Mouse (Mus musculus): ENCODE results near the gene Lhfp. TPM values are rescaled to one million over a fixed set of nuclear protein-coding genes. Genes with fewer than 3 reads are reported as not detected.

The Lhfp gene
- polyA plus RNA-seq, 1 experiment = 114 TPM

GRCm38 (mm10) chr3:53149625-53150320, 108.4 kb downstream of the Lhfp start:
- TF ChIP-seq POLR2A (IDR thresholded peaks at IDR 0.05; ENCODE audit: borderline replicate concordance, insufficient read depth, low read length) (no peak), CTCF (IDR thresholded peaks at IDR 0.05; ENCODE audit: borderline replicate concordance, insufficient read depth, low read depth, low read length) (no peak)
- Histone ChIP-seq H3K27ac (ENCODE audit: insufficient read depth, low read length) (peak overlapping the region; percentile 97), H3K4me1 (ENCODE audit: control insufficient read depth, insufficient read depth, low read length) (peaks cover 45% of the 10 kb centered on the region), H3K27me3 (ENCODE audit: control insufficient read depth, insufficient read depth, low read length) (no peaks in the 10 kb centered on the region), H3K4me3 (replicated peaks; ENCODE audit: insufficient read depth, low read depth, low read length) (no peak overlapping the region)
- DNase-seq = peak; percentile 81 to 97
- 45% methylated on average over 7 of the region's 7 CpGs for WGBS

- Histone ChIP-seq H3K4me1 (ENCODE audit: control insufficient read depth, insufficient read depth, low read length) (peaks cover 37% of the 10 kb centered on the region), H3K27ac (ENCODE audit: insufficient read depth, low read length) (peak overlapping the region; percentile 38; the same call in 1 of the 2 replicates), H3K4me3 (replicated peaks; ENCODE audit: insufficient read depth, low read depth, low read length) (no peak overlapping the region), H3K27me3 (ENCODE audit: control insufficient read depth, insufficient read depth, low read length) (no peaks in the 10 kb centered on the region)
- DNase-seq = peak in 1 of 2 experiments; percentile 5
- WGBS = 8% methylated on average over 1 of the region's 1 CpGs
- TF ChIP-seq CTCF (IDR thresholded peaks at IDR 0.05; ENCODE audit: borderline replicate concordance, insufficient read depth, low read depth, low read length) (no peak), POLR2A (IDR thresholded peaks at IDR 0.05; ENCODE audit: borderline replicate concordance, insufficient read depth, low read length) (no peak)
Observed at GRCm38 (mm10) chr3:53151081-53151480, 109.8 kb downstream of the Lhfp start.

- Histone ChIP-seq H3K4me3 (replicated peaks; ENCODE audit: insufficient read depth, low read depth, low read length) (no peak overlapping the region), H3K27me3 (ENCODE audit: control insufficient read depth, insufficient read depth, low read length) (no peaks in the 10 kb centered on the region), H3K27ac (ENCODE audit: insufficient read depth, low read length) (peak overlapping the region; percentile 51; the same call in 1 of the 2 replicates), H3K4me1 (ENCODE audit: control insufficient read depth, insufficient read depth, low read length) (peaks cover 37% of the 10 kb centered on the region)
- DNase-seq = peak in 1 of 2 experiments; percentile 11
- TF ChIP-seq POLR2A (IDR thresholded peaks at IDR 0.05; ENCODE audit: borderline replicate concordance, insufficient read depth, low read length) (no peak), CTCF (IDR thresholded peaks at IDR 0.05; ENCODE audit: borderline replicate concordance, insufficient read depth, low read depth, low read length) (no peak)
- WGBS = 94% methylated on average over 1 of the region's 1 CpGs
Observed at GRCm38 (mm10) chr3:53151607-53152006, 110.3 kb downstream of the Lhfp start.

DNA sequence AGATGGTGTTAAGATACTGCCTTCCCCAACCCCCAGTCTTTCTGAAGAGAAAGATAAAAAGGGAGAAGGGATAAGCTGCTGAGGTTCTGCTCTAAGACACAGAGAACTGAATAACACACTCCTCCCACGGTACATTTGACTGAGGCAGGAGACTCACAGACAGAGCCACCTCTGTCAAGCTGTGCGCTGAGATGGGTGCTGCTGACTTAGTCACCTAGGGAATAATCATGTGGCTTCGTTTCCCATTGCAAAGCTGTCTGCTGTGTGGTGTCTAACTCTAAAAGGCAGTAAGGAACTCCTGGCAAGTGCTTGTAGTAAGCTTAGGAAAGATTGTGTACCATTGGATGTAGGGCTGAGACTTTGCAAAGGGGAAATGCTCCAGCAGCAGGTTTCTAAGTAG, 120.6 kb downstream of the Lhfp start:
- TF ChIP-seq POLR2A (IDR thresholded peaks at IDR 0.05; ENCODE audit: borderline replicate concordance, insufficient read depth, low read length) (no peak), CTCF (IDR thresholded peaks at IDR 0.05; ENCODE audit: borderline replicate concordance, insufficient read depth, low read depth, low read length) (no peak)
- Histone ChIP-seq H3K4me1 (ENCODE audit: control insufficient read depth, insufficient read depth, low read length) (peaks cover 36% of the 10 kb centered on the region), H3K27ac (ENCODE audit: insufficient read depth, low read length) (no peak overlapping the region), H3K27me3 (ENCODE audit: control insufficient read depth, insufficient read depth, low read length) (no peaks in the 10 kb centered on the region), H3K4me3 (replicated peaks; ENCODE audit: insufficient read depth, low read depth, low read length) (no peak overlapping the region)
- 82% methylated on average over 3 of the region's 3 CpGs for WGBS
- no peak for DNase-seq

DNA sequence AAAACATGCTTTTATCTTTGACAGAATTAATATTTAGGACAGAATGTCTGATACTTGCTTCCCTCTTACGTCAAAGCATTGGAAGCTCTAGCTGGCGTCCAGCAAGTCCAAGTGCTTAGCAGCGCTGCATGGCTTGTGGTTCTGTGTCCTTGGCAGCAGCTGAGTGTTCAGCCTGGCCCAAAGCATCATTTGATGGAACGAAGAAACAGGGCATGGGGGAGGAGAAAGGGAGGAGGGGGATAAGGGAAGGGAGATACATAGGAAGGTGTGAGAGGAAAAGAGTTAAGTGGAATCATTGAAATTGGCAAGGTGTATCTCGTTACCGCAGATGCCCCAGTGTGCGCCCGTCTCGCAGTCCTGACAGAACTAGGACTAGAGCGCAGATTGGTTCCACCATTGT, 124.0 kb downstream of the Lhfp start:
- Histone ChIP-seq H3K27ac (ENCODE audit: insufficient read depth, low read length) (peak overlapping the region; percentile 44; the same call in 1 of the 2 replicates), H3K27me3 (ENCODE audit: control insufficient read depth, insufficient read depth, low read length) (no peaks in the 10 kb centered on the region), H3K4me3 (replicated peaks; ENCODE audit: insufficient read depth, low read depth, low read length) (no peak overlapping the region), H3K4me1 (ENCODE audit: control insufficient read depth, insufficient read depth, low read length) (peaks cover 30% of the 10 kb centered on the region)
- TF ChIP-seq CTCF (IDR thresholded peaks at IDR 0.05; ENCODE audit: borderline replicate concordance, insufficient read depth, low read depth, low read length) (no peak), POLR2A (IDR thresholded peaks at IDR 0.05; ENCODE audit: borderline replicate concordance, insufficient read depth, low read length) (no peak)
- peak; percentile 76 to 91 for DNase-seq
- WGBS = 23% methylated on average over 10 of the region's 10 CpGs

DNA sequence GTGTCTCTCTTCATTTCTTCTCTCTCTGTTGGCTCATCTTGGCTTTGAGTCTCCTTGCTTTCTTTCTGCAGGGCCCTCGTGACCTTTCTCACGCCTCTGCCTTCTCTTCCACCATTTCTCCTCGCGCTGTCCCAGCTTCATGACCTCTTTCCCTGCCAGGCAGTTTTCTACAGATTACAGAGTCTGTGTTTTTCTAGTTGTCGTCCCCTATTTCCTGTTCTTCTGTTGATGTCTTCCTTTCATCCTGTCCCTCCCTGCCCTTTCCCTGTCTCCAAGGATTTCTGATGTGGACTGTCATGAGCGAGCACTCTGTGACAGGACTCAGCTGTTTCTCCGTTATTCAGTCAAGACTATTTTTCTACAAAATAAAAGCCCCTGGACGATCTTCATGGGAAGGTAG, 124.7 kb downstream of the Lhfp start:
- Histone ChIP-seq H3K4me1 (ENCODE audit: control insufficient read depth, insufficient read depth, low read length) (peaks cover 23% of the 10 kb centered on the region), H3K27ac (ENCODE audit: insufficient read depth, low read length) (peak overlapping the region; percentile 94), H3K27me3 (ENCODE audit: control insufficient read depth, insufficient read depth, low read length) (no peaks in the 10 kb centered on the region), H3K4me3 (replicated peaks; ENCODE audit: insufficient read depth, low read depth, low read length) (no peak overlapping the region)
- TF ChIP-seq CTCF (IDR thresholded peaks at IDR 0.05; ENCODE audit: borderline replicate concordance, insufficient read depth, low read depth, low read length) (no peak), POLR2A (IDR thresholded peaks at IDR 0.05; ENCODE audit: borderline replicate concordance, insufficient read depth, low read length) (no peak)
- 45% methylated on average over 8 of the region's 8 CpGs for WGBS
- DNase-seq = no peak

GRCm38 (mm10) chr3:53169486-53169885, 128.2 kb downstream of the Lhfp start:
- 89% methylated on average over 3 of the region's 3 CpGs for WGBS
- Histone ChIP-seq H3K27ac (ENCODE audit: insufficient read depth, low read length) (no peak overlapping the region), H3K4me3 (replicated peaks; ENCODE audit: insufficient read depth, low read depth, low read length) (no peak overlapping the region), H3K27me3 (ENCODE audit: control insufficient read depth, insufficient read depth, low read length) (no peaks in the 10 kb centered on the region), H3K4me1 (ENCODE audit: control insufficient read depth, insufficient read depth, low read length) (peaks cover 25% of the 10 kb centered on the region)
- no peak for TF ChIP-seq CTCF (IDR thresholded peaks at IDR 0.05; ENCODE audit: borderline replicate concordance, insufficient read depth, low read depth, low read length)
- no peak for TF ChIP-seq POLR2A (IDR thresholded peaks at IDR 0.05; ENCODE audit: borderline replicate concordance, insufficient read depth, low read length)
- DNase-seq = no peak
